28 mouse cellular contexts compared by ENCODE assay signal in genomic region chr14:119532889-119533546, GRCm38 (mm10).
DNase-seq lines count a peak whose midpoint lies in the region; ATAC-seq and TF ChIP-seq lines count a peak whose summit lies in the region.
"Had no signal": no experiment of that assay in that cellular context is flagged by ENCODE, and none has a peak within 500 bp of the region (broad histone marks: within the 10 kb centered on the region; RNA-seq: fewer than 3 reads in every experiment).

No protein-coding gene starts in this region.

- H3K9me3 ChIP-seq in hindbrain, embryonic 14.5 days (ENCODE audit: control insufficient read depth, low read length) = no peaks in the 10 kb centered on the region
- no peaks in the 10 kb centered on the region for H3K9me3 ChIP-seq in hindbrain, embryonic 12.5 days (replicated peaks)
- H3K9me3 ChIP-seq in midbrain, embryonic 12.5 days = no peaks in the 10 kb centered on the region
- no peaks in the 10 kb centered on the region for H3K9me3 ChIP-seq in midbrain, embryonic 11.5 days (ENCODE audit: control insufficient read depth, low read length)
- H3K9me3 ChIP-seq in midbrain, embryonic 14.5 days (ENCODE audit: control insufficient read depth, low read length) = no peaks in the 10 kb centered on the region
- no peaks in the 10 kb centered on the region for H3K9me3 ChIP-seq in midbrain, postnatal 0 days (ENCODE audit: low read length)
- no peaks in the 10 kb centered on the region for H3K9me3 ChIP-seq in heart, embryonic 11.5 days (replicated peaks; ENCODE audit: control insufficient read depth, low read length)
- H3K9me3 ChIP-seq: embryonic facial prominence, embryonic 12.5 days; embryonic facial prominence, embryonic 15.5 days; heart, embryonic 12.5 days; heart, embryonic 15.5 days had no signal

- DNase-seq in hindbrain, embryonic 14.5 days (ENCODE audit: low spot score) = no peak
- no peak for DNase-seq in midbrain, embryonic 11.5 days (ENCODE audit: low spot score, missing footprints)
- DNase-seq in midbrain, embryonic 14.5 days = peak; percentile 56
- no peak for DNase-seq in midbrain, postnatal 0 days (ENCODE audit: low spot score)
- DNase-seq: adrenal gland, postnatal 10 days; adrenal gland, postnatal 36 days; B cell, adult 2 months; cerebellum, adult 11 months; cerebellum, adult 2 months; cerebellum, adult 9-11 months; cerebellum, postnatal 25 days; forebrain, postnatal 0 days; gastrocnemius, adult 2 months; gastrocnemius, postnatal 14 days; heart, adult 11 months; heart, postnatal 10 days; heart, postnatal 36 days had no signal

- no peak overlapping the region for H3K9ac ChIP-seq in hindbrain, embryonic 14.5 days
- no peak overlapping the region for H3K9ac ChIP-seq in hindbrain, embryonic 12.5 days
- H3K9ac ChIP-seq in midbrain, embryonic 12.5 days (replicated peaks) = no peak overlapping the region
- no peak overlapping the region for H3K9ac ChIP-seq in midbrain, embryonic 11.5 days (ENCODE audit: low read length)
- no peak overlapping the region for H3K9ac ChIP-seq in midbrain, embryonic 14.5 days (replicated peaks; ENCODE audit: low read length)
- no peak overlapping the region for H3K9ac ChIP-seq in midbrain, postnatal 0 days (replicated peaks; ENCODE audit: low read length, poor library complexity, severe bottlenecking)
- H3K9ac ChIP-seq in heart, embryonic 11.5 days (ENCODE audit: low read depth, low read length) = no peak overlapping the region
- H3K9ac ChIP-seq: embryonic facial prominence, embryonic 12.5 days; embryonic facial prominence, embryonic 15.5 days; forebrain, postnatal 0 days; heart, embryonic 12.5 days; heart, embryonic 15.5 days had no signal

- 62% methylated on average over 13 of the region's 13 CpGs for WGBS in hindbrain, embryonic 14.5 days
- 77% methylated on average over 13 of the region's 13 CpGs for WGBS in hindbrain, embryonic 12.5 days
- WGBS in midbrain, embryonic 12.5 days = 78% methylated on average over 13 of the region's 13 CpGs
- WGBS in midbrain, embryonic 11.5 days = 80% methylated on average over 13 of the region's 13 CpGs
- 49% methylated on average over 13 of the region's 13 CpGs for WGBS in midbrain, embryonic 14.5 days
- WGBS in midbrain, postnatal 0 days = 56% methylated on average over 13 of the region's 13 CpGs
- 79% methylated on average over 13 of the region's 13 CpGs for WGBS in heart, embryonic 11.5 days (ENCODE audit: insufficient replicate concordance)

- no peaks in the 10 kb centered on the region for H3K36me3 ChIP-seq in hindbrain, embryonic 14.5 days (replicated peaks; ENCODE audit: control insufficient read depth, insufficient read depth)
- H3K36me3 ChIP-seq in hindbrain, embryonic 12.5 days = no peaks in the 10 kb centered on the region
- no peaks in the 10 kb centered on the region for H3K36me3 ChIP-seq in midbrain, embryonic 12.5 days
- no peaks in the 10 kb centered on the region for H3K36me3 ChIP-seq in midbrain, embryonic 11.5 days (ENCODE audit: control insufficient read depth, insufficient read depth, low read length)
- no peaks in the 10 kb centered on the region for H3K36me3 ChIP-seq in midbrain, embryonic 14.5 days (ENCODE audit: control insufficient read depth, insufficient read depth, low read length)
- H3K36me3 ChIP-seq in midbrain, postnatal 0 days (ENCODE audit: insufficient read depth, low read length) = no peaks in the 10 kb centered on the region
- no peaks in the 10 kb centered on the region for H3K36me3 ChIP-seq in heart, embryonic 11.5 days (ENCODE audit: control insufficient read depth, insufficient read depth, low read length)
- H3K36me3 ChIP-seq: embryonic facial prominence, embryonic 12.5 days; embryonic facial prominence, embryonic 15.5 days; G1E; heart, embryonic 12.5 days; heart, embryonic 15.5 days had no signal

- no peaks in the 10 kb centered on the region for H3K27me3 ChIP-seq in hindbrain, embryonic 14.5 days (ENCODE audit: control insufficient read depth, insufficient read depth, low read length)
- no peaks in the 10 kb centered on the region for H3K27me3 ChIP-seq in hindbrain, embryonic 12.5 days
- H3K27me3 ChIP-seq in midbrain, embryonic 12.5 days = no peaks in the 10 kb centered on the region
- no peaks in the 10 kb centered on the region for H3K27me3 ChIP-seq in midbrain, embryonic 11.5 days (ENCODE audit: control insufficient read depth, insufficient read depth, low read length)
- H3K27me3 ChIP-seq in midbrain, embryonic 14.5 days (ENCODE audit: control insufficient read depth, insufficient read depth, low read length) = no peaks in the 10 kb centered on the region
- no peaks in the 10 kb centered on the region for H3K27me3 ChIP-seq in midbrain, postnatal 0 days (ENCODE audit: insufficient read depth, low read length)
- H3K27me3 ChIP-seq in heart, embryonic 11.5 days (ENCODE audit: control insufficient read depth, insufficient read depth, low read length) = no peaks in the 10 kb centered on the region
- H3K27me3 ChIP-seq: CH12.LX; embryonic facial prominence, embryonic 12.5 days; embryonic facial prominence, embryonic 15.5 days; heart, embryonic 12.5 days; heart, embryonic 15.5 days had no signal

- H3K4me3 ChIP-seq in hindbrain, embryonic 14.5 days (replicated peaks; ENCODE audit: low read length) = no peak overlapping the region
- H3K4me3 ChIP-seq in hindbrain, embryonic 12.5 days = no peak overlapping the region
- H3K4me3 ChIP-seq in midbrain, embryonic 12.5 days = no peak overlapping the region
- no peak overlapping the region for H3K4me3 ChIP-seq in midbrain, embryonic 11.5 days (ENCODE audit: low read depth, low read length)
- no peak overlapping the region for H3K4me3 ChIP-seq in midbrain, embryonic 14.5 days (replicated peaks; ENCODE audit: low read depth, low read length)
- no peak overlapping the region for H3K4me3 ChIP-seq in midbrain, postnatal 0 days (ENCODE audit: low read depth, low read length)
- H3K4me3 ChIP-seq in heart, embryonic 11.5 days (ENCODE audit: low read depth, low read length) = no peak overlapping the region
- H3K4me3 ChIP-seq: embryonic facial prominence, embryonic 12.5 days; embryonic facial prominence, embryonic 15.5 days; gastrocnemius, adult 2 months; heart, embryonic 12.5 days; heart, embryonic 15.5 days had no signal

- no peak for TF ChIP-seq CTCF in midbrain, postnatal 0 days (IDR thresholded peaks at IDR 0.05)

- no peak overlapping the region for H3K27ac ChIP-seq in hindbrain, embryonic 14.5 days
- no peak overlapping the region for H3K27ac ChIP-seq in hindbrain, embryonic 12.5 days
- H3K27ac ChIP-seq in midbrain, embryonic 12.5 days (replicated peaks) = 0 out of 2 replicates have a peak overlapping the region, but pooled peaks have one; percentile 0
- H3K27ac ChIP-seq in midbrain, embryonic 11.5 days (ENCODE audit: low read depth, low read length) = no peak overlapping the region
- peak overlapping the region; percentile 14; the same call in 1 of the 2 replicates for H3K27ac ChIP-seq in midbrain, embryonic 14.5 days (replicated peaks; ENCODE audit: low read depth, low read length)
- H3K27ac ChIP-seq in midbrain, postnatal 0 days (ENCODE audit: low read depth, low read length) = no peak overlapping the region
- H3K27ac ChIP-seq in heart, embryonic 11.5 days (ENCODE audit: low read depth, low read length) = no peak overlapping the region
- H3K27ac ChIP-seq: embryonic facial prominence, embryonic 12.5 days; embryonic facial prominence, embryonic 15.5 days; gastrocnemius, adult 2 months; heart, embryonic 15.5 days had no signal

- no peak for ATAC-seq in hindbrain, embryonic 14.5 days (ENCODE audit: low FRiP score)
- ATAC-seq in hindbrain, embryonic 12.5 days (ENCODE audit: low FRiP score) = no peak
- ATAC-seq in midbrain, embryonic 12.5 days (ENCODE audit: low FRiP score, low read depth) = peak; percentile 65; the same call in 1 of the 2 replicates
- no peak for ATAC-seq in midbrain, embryonic 11.5 days (ENCODE audit: low FRiP score)
- no peak for ATAC-seq in midbrain, embryonic 14.5 days (ENCODE audit: low FRiP score, low TSS enrichment)
- ATAC-seq in midbrain, postnatal 0 days (ENCODE audit: low FRiP score) = peak; percentile 60; the same call in 1 of the 2 replicates
- ATAC-seq in heart, embryonic 11.5 days (replicated peaks; ENCODE audit: insufficient number of reproducible peaks, low FRiP score, low TSS enrichment) = no peak
- ATAC-seq: forebrain, embryonic 14.5 days; forebrain, postnatal 0 days; Patski had no signal

- 0 out of 2 replicates have a peak overlapping the region, but pooled peaks have one; percentile 2 for H3K4me2 ChIP-seq in hindbrain, embryonic 14.5 days (replicated peaks)
- H3K4me2 ChIP-seq in hindbrain, embryonic 12.5 days (replicated peaks) = no peak overlapping the region
- no peak overlapping the region for H3K4me2 ChIP-seq in midbrain, embryonic 12.5 days (replicated peaks)
- no peak overlapping the region for H3K4me2 ChIP-seq in midbrain, embryonic 11.5 days
- peak overlapping the region; percentile 20 for H3K4me2 ChIP-seq in midbrain, embryonic 14.5 days (ENCODE audit: low read length)
- H3K4me2 ChIP-seq in midbrain, postnatal 0 days (ENCODE audit: low read depth, low read length, poor library complexity, severe bottlenecking) = peak overlapping the region; percentile 26
- no peak overlapping the region for H3K4me2 ChIP-seq in heart, embryonic 11.5 days
- H3K4me2 ChIP-seq: embryonic facial prominence, embryonic 12.5 days; embryonic facial prominence, embryonic 15.5 days; heart, embryonic 12.5 days; heart, embryonic 15.5 days had no signal

- H3K4me1 ChIP-seq in hindbrain, embryonic 14.5 days (replicated peaks; ENCODE audit: control insufficient read depth, insufficient read depth, low read length) = peaks cover 6% of the 10 kb centered on the region
- no peaks in the 10 kb centered on the region for H3K4me1 ChIP-seq in hindbrain, embryonic 12.5 days
- H3K4me1 ChIP-seq in midbrain, embryonic 12.5 days = no peaks in the 10 kb centered on the region
- no peaks in the 10 kb centered on the region for H3K4me1 ChIP-seq in midbrain, embryonic 11.5 days (ENCODE audit: control insufficient read depth, insufficient read depth, low read length)
- no peaks in the 10 kb centered on the region for H3K4me1 ChIP-seq in midbrain, embryonic 14.5 days (ENCODE audit: control insufficient read depth, insufficient read depth, low read length)
- H3K4me1 ChIP-seq in midbrain, postnatal 0 days (ENCODE audit: insufficient read depth, low read length) = no peaks in the 10 kb centered on the region; the same call in 1 of the 2 replicates
- no peaks in the 10 kb centered on the region for H3K4me1 ChIP-seq in heart, embryonic 11.5 days (ENCODE audit: control insufficient read depth, insufficient read depth, low read length)
- H3K4me1 ChIP-seq: embryonic facial prominence, embryonic 12.5 days; embryonic facial prominence, embryonic 15.5 days; heart, embryonic 12.5 days; heart, embryonic 15.5 days had no signal

Comparison
In these comparisons a context has a peak if more than half of its experiments do, and no peak if none do; other contexts are left out.
1. ATAC-seq: peak in midbrain, embryonic 12.5 days (single experiment) and midbrain, postnatal 0 days (single experiment); none in hindbrain, embryonic 14.5 days (single experiment), hindbrain, embryonic 12.5 days (single experiment), midbrain, embryonic 11.5 days (single experiment), midbrain, embryonic 14.5 days (single experiment) and heart, embryonic 11.5 days (single experiment).
2. H3K27ac ChIP-seq: peak in midbrain, embryonic 12.5 days (single experiment) and midbrain, embryonic 14.5 days (single experiment); none in hindbrain, embryonic 14.5 days (single experiment), hindbrain, embryonic 12.5 days (single experiment), midbrain, embryonic 11.5 days (single experiment), midbrain, postnatal 0 days (single experiment) and heart, embryonic 11.5 days (single experiment).
3. H3K4me2 ChIP-seq: peak in hindbrain, embryonic 14.5 days (single experiment), midbrain, embryonic 14.5 days (single experiment) and midbrain, postnatal 0 days (single experiment); none in hindbrain, embryonic 12.5 days (single experiment), midbrain, embryonic 12.5 days (single experiment), midbrain, embryonic 11.5 days (single experiment) and heart, embryonic 11.5 days (single experiment).